Mouse (Mus musculus) forebrain, embryonic 16.5 days (tissue): ENCODE measurements around the gene Rab6b. TPM values are rescaled to one million over a fixed set of nuclear protein-coding genes. Genes with fewer than 3 reads are reported as not detected.
A peak's percentile ranks its signal among the peaks of the same experiment; 100 is the strongest.
"Not testable (repeated sequence)": the region's sequence is repeated elsewhere in the genome, so short reads cannot be mapped to it uniquely, and the experiment has no call there.

ENCODE experiments used
- ATAC-seq: fragments of 200-750 bp; cut with Nextera tagmentation; 2 replicates; pipeline ENCODE4 v1.8.0; 2017; ENCODE audit warnings: mild to moderate bottlenecking, moderate library complexity
- H3K27ac ChIP-seq: fragments of 300-500 bp; sonication (generic); 2 replicates; pipeline ENCODE4 v1.5.1; 2014; ENCODE audit warnings: low read length, control low read depth
- H3K27me3 ChIP-seq: fragments of 300-500 bp; sonication (generic); replicated peaks from 2 replicates; pipeline ENCODE4 v1.6.1; 2014; ENCODE audit warnings: low read length; ENCODE audit not compliant: control insufficient read depth, insufficient read depth
- H3K36me3 ChIP-seq: fragments of 300-500 bp; sonication (generic); 2 replicates; pipeline ENCODE4 v1.6.1; 2014; ENCODE audit not compliant: control insufficient read depth, insufficient read depth
- H3K4me1 ChIP-seq: fragments of 300-500 bp; sonication (generic); replicated peaks from 2 replicates; pipeline ENCODE4 v1.6.1; 2014; ENCODE audit warnings: low read length; ENCODE audit not compliant: control insufficient read depth, insufficient read depth
- H3K4me2 ChIP-seq: fragments of 300-500 bp; sonication (generic); 2 replicates; pipeline ENCODE4 v1.6.1; 2014; ENCODE audit warnings: mild to moderate bottlenecking, low read length, control low read depth
- H3K4me3 ChIP-seq: fragments of 300-500 bp; sonication (generic); replicated peaks from 2 replicates; pipeline ENCODE4 v1.5.1; 2014; ENCODE audit warnings: mild to moderate bottlenecking, low read length, control low read depth
- H3K9ac ChIP-seq: fragments of 300-500 bp; sonication (generic); replicated peaks from 2 replicates; pipeline ENCODE4 v1.6.1; 2014; ENCODE audit warnings: low read depth, low read length, control low read depth
- H3K9me3 ChIP-seq: fragments of 300-500 bp; sonication (generic); 2 replicates; pipeline ENCODE4 v1.6.1; 2016; ENCODE audit warnings: low read length; ENCODE audit not compliant: control insufficient read depth
- WGBS: fragments of 180-500 bp; shearing (Covaris S2); extraction: QIAGEN DNeasy Blood & Tissue Kit; methylation state at CpG from one replicate; pipeline ENCODE4 v1.1.7; 2014; 5-methylcytosine and 5-hydroxymethylcytosine counted together
- polyA plus RNA-seq: library from polyadenylated mRNA; unstranded; fragments of >200 nt; fragmentation: Nextera tagmentation; extraction: Ambion mirVana; gene quantifications from 2 replicates; pipeline ENCODE4 v1.2.1, GENCODE M21; 2015

Gene Rab6b
- polyA plus RNA-seq, 1 experiment from 2014 or later, result 77.9 TPM

GRCm38 (mm10) chr9:103091039-103091883, 20.3 kb upstream of the Rab6b start:
- Histone ChIP-seq H3K4me1 (peaks cover 4% of the 10 kb centered on the region; the same call in 1 of the 2 replicates), H3K9me3 (no peaks in the 10 kb centered on the region), H3K4me2 (no peak overlapping the region), H3K4me3 (no peak overlapping the region), H3K27me3 (no peaks in the 10 kb centered on the region), H3K36me3 (no peaks in the 10 kb centered on the region), H3K27ac (no peak overlapping the region), H3K9ac (no peak overlapping the region)
- WGBS, result 86% methylated on average over 16 of the region's 16 CpGs
- ATAC-seq, result no peak

DNA sequence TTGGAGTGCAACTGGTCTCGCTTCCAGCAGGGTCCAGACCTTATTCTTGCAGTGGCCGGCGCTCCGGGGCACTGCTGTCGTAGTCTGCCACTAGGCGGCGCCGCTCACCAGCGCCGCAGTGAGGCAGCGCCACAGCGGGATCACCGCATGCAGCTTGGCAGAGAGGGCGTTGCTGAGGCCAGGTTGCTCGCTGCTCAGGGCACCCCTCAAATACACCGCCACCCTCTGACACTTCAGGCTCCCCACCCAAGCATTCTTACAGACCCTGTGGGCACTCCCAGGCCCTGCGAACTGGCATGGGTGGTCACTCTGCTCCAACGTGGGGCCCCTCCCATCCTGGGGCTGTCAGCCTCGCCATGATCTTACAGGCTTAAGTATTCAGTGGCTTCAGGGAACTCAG, 19.3 kb upstream of the Rab6b start:
- peaks cover 4% of the 10 kb centered on the region; the same call in 1 of the 2 replicates for H3K4me1 ChIP-seq
- WGBS, result 0% methylated on average over 19 of the region's 19 CpGs
- H3K36me3 ChIP-seq, result no peaks in the 10 kb centered on the region
- peak overlapping the region; percentile 47 for H3K4me3 ChIP-seq
- peak overlapping the region; percentile 69 for H3K9ac ChIP-seq
- no peak overlapping the region for H3K27ac ChIP-seq
- H3K27me3 ChIP-seq, result no peaks in the 10 kb centered on the region
- H3K4me2 ChIP-seq, result peak overlapping the region; percentile 74
- peak; percentile 95 for ATAC-seq
- no peaks in the 10 kb centered on the region for H3K9me3 ChIP-seq

GRCm38 (mm10) chr9:103093681-103094080, 17.9 kb upstream of the Rab6b start:
- H3K9ac ChIP-seq, result no peak overlapping the region
- WGBS, result 86% methylated on average over 3 of the region's 3 CpGs
- H3K27ac ChIP-seq, result no peak overlapping the region
- H3K9me3 ChIP-seq, result no peaks in the 10 kb centered on the region
- H3K4me2 ChIP-seq, result no peak overlapping the region
- H3K4me1 ChIP-seq, result peaks cover 4% of the 10 kb centered on the region; the same call in 1 of the 2 replicates
- no peaks in the 10 kb centered on the region for H3K27me3 ChIP-seq
- H3K4me3 ChIP-seq, result no peak overlapping the region
- H3K36me3 ChIP-seq, result no peaks in the 10 kb centered on the region
- no peak for ATAC-seq

- WGBS, result 22% methylated on average over 7 of the region's 14 CpGs
- ATAC-seq, result peak; percentile 57
- not testable (repeated sequence) for H3K9ac ChIP-seq, H3K27me3 ChIP-seq, H3K9me3 ChIP-seq, H3K36me3 ChIP-seq
- Histone ChIP-seq H3K27ac (peak overlapping the region; percentile 22), H3K4me2 (peak overlapping the region; percentile 48), H3K4me3 (peak overlapping the region; percentile 44), H3K4me1 (peaks cover 20% of the 10 kb centered on the region)
Observed at GRCm38 (mm10) chr9:103108341-103108798, 3.2 kb upstream of the Rab6b start.

DNA sequence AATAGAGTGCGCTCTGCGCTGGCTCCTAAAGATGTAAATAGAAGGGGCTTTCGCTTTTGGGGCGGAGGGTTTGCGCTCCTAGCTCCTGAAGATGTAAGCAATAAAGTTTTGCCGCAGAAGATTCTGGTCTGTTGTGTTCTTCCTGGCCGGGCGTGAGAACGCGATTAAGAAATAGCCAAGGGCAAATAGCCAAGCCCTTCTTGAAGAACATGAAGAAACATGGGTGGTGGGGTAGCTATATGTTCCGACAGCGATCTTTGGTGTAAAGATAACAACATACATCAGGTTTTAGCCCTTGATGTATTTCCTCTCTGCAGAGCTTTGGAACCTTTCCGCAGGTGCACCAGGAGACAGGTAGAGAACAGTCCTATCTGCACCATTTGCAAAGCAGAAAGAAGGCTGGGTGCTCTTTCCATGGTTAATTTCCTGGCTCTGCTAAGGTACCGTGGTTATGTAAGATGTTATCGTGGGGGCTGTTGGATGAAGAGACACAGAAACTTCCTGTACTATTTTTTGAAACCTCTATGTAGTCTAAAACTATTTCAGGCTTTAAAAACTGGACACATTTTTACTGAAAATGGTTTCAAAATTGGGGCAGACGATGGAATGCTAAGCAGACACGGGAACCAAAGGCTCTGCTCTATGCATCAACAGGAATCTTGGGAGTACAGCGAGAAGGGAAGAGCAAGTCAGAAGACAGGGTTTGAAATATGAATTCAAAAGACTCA, 2.5 kb upstream of the Rab6b start:
- Histone ChIP-seq H3K36me3 (no peaks in the 10 kb centered on the region), H3K9ac (peak overlapping the region; percentile 36), H3K9me3 (no peaks in the 10 kb centered on the region), H3K4me1 (peaks cover 27% of the 10 kb centered on the region), H3K27ac (peak overlapping the region; percentile 59), H3K4me2 (peak overlapping the region; percentile 67), H3K27me3 (no peaks in the 10 kb centered on the region), H3K4me3 (peak overlapping the region; percentile 49)
- ATAC-seq, result no peak
- WGBS, result 34% methylated on average over 18 of the region's 18 CpGs

GRCm38 (mm10) chr9:103109911-103110310, 1.7 kb upstream of the Rab6b start:
- Histone ChIP-seq H3K4me1 (peaks cover 35% of the 10 kb centered on the region), H3K4me2 (no peak overlapping the region), H3K4me3 (no peak overlapping the region), H3K36me3 (no peaks in the 10 kb centered on the region), H3K9ac (no peak overlapping the region), H3K27me3 (no peaks in the 10 kb centered on the region), H3K27ac (no peak overlapping the region), H3K9me3 (no peaks in the 10 kb centered on the region)
- ATAC-seq, result no peak
- 84% methylated on average over 2 of the region's 2 CpGs for WGBS

DNA sequence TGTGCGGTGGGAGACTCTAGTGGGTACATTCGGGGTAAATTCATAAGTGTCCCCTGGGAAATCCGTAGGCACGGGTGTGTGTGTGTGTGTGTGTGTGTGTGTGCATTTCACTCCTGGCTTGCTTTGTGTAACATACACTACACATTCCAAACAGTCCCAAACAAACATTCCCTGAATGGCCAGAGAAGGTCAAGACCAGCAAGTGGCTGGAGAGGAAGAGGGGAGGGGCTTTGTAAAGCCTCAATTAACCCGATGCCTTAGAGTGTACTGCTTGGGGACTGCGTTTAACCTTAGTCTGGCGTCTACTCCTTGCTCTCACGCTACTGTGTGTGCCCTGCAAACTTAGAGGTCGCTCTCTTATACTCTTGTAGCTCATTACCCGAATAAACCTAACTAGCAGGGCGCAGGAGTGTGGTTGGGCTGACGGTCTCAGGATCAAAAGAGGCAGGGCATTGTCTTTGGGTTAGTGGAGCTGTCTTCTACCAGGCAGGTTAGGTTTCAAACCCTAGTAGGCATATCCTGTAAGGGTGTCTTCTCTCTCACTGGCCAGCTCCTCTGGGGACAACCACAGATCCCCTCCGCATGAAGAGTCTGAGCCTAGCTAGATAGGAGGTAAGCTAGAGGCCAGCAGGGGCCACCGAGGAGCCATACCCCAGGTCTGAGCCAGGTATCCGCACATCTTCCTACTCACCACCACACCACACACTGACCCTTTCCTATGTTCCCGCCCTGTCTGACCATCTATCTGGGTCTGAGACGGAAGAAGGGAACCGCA, 673 bp upstream of the Rab6b start:
- peak overlapping the region; percentile 81 for H3K9ac ChIP-seq
- H3K9me3 ChIP-seq, result no peaks in the 10 kb centered on the region
- H3K4me2 ChIP-seq, result peak overlapping the region; percentile 74
- H3K27me3 ChIP-seq, result no peaks in the 10 kb centered on the region
- peak overlapping the region; percentile 87 for H3K27ac ChIP-seq
- WGBS, result 14% methylated on average over 18 of the region's 18 CpGs
- peak overlapping the region; percentile 63 for H3K4me3 ChIP-seq
- no peaks in the 10 kb centered on the region for H3K36me3 ChIP-seq
- H3K4me1 ChIP-seq, result peaks cover 38% of the 10 kb centered on the region
- no peak for ATAC-seq

DNA sequence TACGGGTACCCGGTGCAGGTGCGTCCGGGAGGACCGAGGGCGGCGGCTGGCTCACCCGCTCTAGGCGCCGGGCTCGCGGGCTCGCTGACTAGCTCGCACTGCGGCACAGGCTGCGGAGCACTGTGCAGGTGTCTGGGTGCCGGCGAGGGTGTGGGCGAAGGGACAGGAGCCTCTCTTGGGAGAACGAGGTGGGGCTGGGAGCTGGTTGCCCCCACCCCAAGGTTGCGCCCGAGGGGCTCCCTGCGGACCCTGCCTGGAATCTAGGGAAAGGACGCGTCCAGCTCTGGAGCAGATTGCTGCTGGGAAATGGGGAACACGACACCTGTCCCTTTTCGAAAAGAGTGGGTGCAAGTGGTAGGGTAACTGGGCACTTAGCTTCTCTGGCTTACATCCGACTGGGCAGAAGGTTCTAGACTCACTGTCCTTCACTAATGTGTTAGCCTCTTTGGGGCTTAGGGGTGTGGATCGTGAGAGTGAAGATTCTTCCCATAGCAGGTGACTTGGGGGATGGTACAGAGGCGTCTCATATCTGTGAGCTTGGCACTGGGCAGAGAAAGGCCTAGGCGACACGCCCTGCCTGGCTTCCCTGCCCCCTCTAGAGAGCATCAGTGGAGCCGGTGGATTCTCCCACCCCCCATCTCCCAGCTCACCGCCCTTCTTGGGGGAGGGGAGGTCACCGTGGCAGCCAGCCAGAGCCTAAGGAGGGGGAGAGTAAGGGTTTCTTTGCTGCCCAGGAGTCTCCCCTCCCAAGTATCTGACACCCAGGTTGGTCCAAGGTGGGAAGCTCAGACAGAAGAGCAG, 1.1 kb downstream of the Rab6b start:
- ATAC-seq, result peak; percentile 41
- peak overlapping the region; percentile 74 for H3K4me2 ChIP-seq
- peaks cover 43% of the 10 kb centered on the region for H3K4me1 ChIP-seq
- WGBS, result under 1% methylated on average over 35 of the region's 35 CpGs
- no peaks in the 10 kb centered on the region for H3K9me3 ChIP-seq
- peak overlapping the region; percentile 81 for H3K9ac ChIP-seq
- H3K36me3 ChIP-seq, result no peaks in the 10 kb centered on the region
- H3K27ac ChIP-seq, result peak overlapping the region; percentile 87
- peak overlapping the region; percentile 63 for H3K4me3 ChIP-seq
- no peaks in the 10 kb centered on the region for H3K27me3 ChIP-seq
